Mouse (Mus musculus): ENCODE results near the gene Olfr598. TPM values are rescaled to one million over a fixed set of nuclear protein-coding genes. Genes with fewer than 3 reads are reported as not detected.
"Not testable (repeated sequence)": the region's sequence is repeated elsewhere in the genome, so short reads cannot be mapped to it uniquely, and the experiment has no call there.

The Olfr598 gene
- not detected in 2 replicates for polyA plus RNA-seq (2015; fragmentation: Nextera tagmentation; extraction: Ambion mirVana)

GRCm38 (mm10) chr7:103323268-103323667 lies at the start of gene Olfr598:
Olfr598 (plus strand) TSS chr7:103323568.
- H3K4me2 ChIP-seq (ENCODE audit: low read depth, low read length) = no peak within 1 kb of the TSS
- H3K27me3 ChIP-seq (ENCODE audit: control insufficient read depth, insufficient read depth, low read length) = no peaks in the 10 kb centered on the region
- no peak for ATAC-seq (replicated peaks; ENCODE audit: extremely low read depth, insufficient read depth, low FRiP score)
- H3K4me3 ChIP-seq (ENCODE audit: low read length) = no peak within 1 kb of the TSS
- no peaks in the 10 kb centered on the region for H3K36me3 ChIP-seq (ENCODE audit: control insufficient read depth, insufficient read depth)
- H3K4me1 ChIP-seq (ENCODE audit: control insufficient read depth, insufficient read depth, low read length) = no peaks in the 10 kb centered on the region
- no peak within 1 kb of the TSS for H3K9ac ChIP-seq (ENCODE audit: low read length)
- no peaks in the 10 kb centered on the region for H3K9me3 ChIP-seq (replicated peaks; ENCODE audit: control insufficient read depth, low read length)
- no peak within 1 kb of the TSS for H3K27ac ChIP-seq (ENCODE audit: low read length)

DNA sequence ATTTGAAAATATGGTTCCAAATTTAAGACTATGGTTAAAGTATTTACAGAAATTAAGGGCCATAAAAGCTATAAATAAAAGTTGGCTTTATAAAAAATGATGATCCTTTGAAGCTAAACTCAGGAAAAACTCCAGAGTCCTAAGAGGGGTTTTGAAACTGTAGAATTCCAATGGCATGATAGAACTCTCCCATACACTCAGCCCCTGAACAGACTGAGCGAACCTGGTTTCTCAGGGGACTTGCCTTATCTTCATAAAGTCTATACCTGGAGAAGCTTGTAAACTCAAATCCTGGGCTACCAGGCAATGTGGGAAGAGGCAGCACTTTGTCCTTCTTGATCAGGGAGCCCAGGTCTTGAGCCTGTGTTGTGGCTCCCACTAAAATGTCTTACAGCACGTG lies 18.0 kb upstream of the Olfr598 start, which contains the start of gene Olfr596:
Olfr596 (plus strand) TSS at position 301 of the 400 bp plus-strand sequence.
- not testable (repeated sequence) for H3K36me3 ChIP-seq (ENCODE audit: control insufficient read depth, insufficient read depth); H3K27ac ChIP-seq (ENCODE audit: low read length); H3K9me3 ChIP-seq (replicated peaks; ENCODE audit: control insufficient read depth, low read length); H3K27me3 ChIP-seq (ENCODE audit: control insufficient read depth, insufficient read depth, low read length); H3K4me2 ChIP-seq (ENCODE audit: low read depth, low read length); H3K4me3 ChIP-seq (ENCODE audit: low read length); H3K9ac ChIP-seq (ENCODE audit: low read length); ATAC-seq (replicated peaks; ENCODE audit: extremely low read depth, insufficient read depth, low FRiP score); H3K4me1 ChIP-seq (ENCODE audit: control insufficient read depth, insufficient read depth, low read length)
- 73% methylated on average over 2 of the region's 2 CpGs for WGBS

DNA sequence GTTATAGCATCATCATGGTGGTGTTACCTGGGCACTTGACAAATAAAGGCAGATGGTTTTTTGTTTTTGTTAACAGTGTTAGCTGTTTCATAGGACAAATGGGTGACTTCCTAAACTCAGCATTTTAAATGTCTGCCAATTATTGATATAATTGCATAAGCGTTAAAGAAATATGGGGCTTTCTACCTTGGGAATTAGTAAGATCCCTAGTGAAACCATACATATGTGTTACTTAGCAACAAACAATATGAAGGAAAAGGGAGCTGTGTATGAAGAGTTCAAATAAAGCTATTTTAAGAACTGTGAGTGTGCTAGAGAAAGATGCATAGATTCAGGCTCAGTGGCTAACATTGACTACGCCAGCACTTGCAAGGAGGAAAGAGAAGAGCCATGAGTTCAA lies 7.4 kb upstream of the Olfr598 start, which contains the start of gene Olfr597:
Olfr597 (plus strand) TSS at position 301 of the 400 bp plus-strand sequence.
- not testable (repeated sequence) for H3K27ac ChIP-seq (ENCODE audit: low read length); H3K9me3 ChIP-seq (replicated peaks; ENCODE audit: control insufficient read depth, low read length); ATAC-seq (replicated peaks; ENCODE audit: extremely low read depth, insufficient read depth, low FRiP score); H3K36me3 ChIP-seq (ENCODE audit: control insufficient read depth, insufficient read depth); H3K9ac ChIP-seq (ENCODE audit: low read length); H3K27me3 ChIP-seq (ENCODE audit: control insufficient read depth, insufficient read depth, low read length); H3K4me2 ChIP-seq (ENCODE audit: low read depth, low read length); H3K4me3 ChIP-seq (ENCODE audit: low read length); H3K4me1 ChIP-seq (ENCODE audit: control insufficient read depth, insufficient read depth, low read length)
- 81% methylated on average over 2 of the region's 2 CpGs for WGBS

- H3K4me3 ChIP-seq (ENCODE audit: low read length) = no peak within 1 kb of the TSS
- H3K4me2 ChIP-seq (ENCODE audit: low read depth, low read length) = no peak within 1 kb of the TSS
- H3K27me3 ChIP-seq (ENCODE audit: control insufficient read depth, insufficient read depth, low read length) = no peaks in the 10 kb centered on the region
- H3K9me3 ChIP-seq (replicated peaks; ENCODE audit: control insufficient read depth, low read length) = no peaks in the 10 kb centered on the region
- H3K4me1 ChIP-seq (ENCODE audit: control insufficient read depth, insufficient read depth, low read length) = no peaks in the 10 kb centered on the region
- no peak for ATAC-seq (replicated peaks; ENCODE audit: extremely low read depth, insufficient read depth, low FRiP score)
- no peak within 1 kb of the TSS for H3K9ac ChIP-seq (ENCODE audit: low read length)
- H3K27ac ChIP-seq (ENCODE audit: low read length) = no peak within 1 kb of the TSS
- H3K36me3 ChIP-seq (ENCODE audit: control insufficient read depth, insufficient read depth) = no peaks in the 10 kb centered on the region
- 90% methylated on average over 1 of the region's 1 CpGs for WGBS
These were observed 12.2 kb downstream of the Olfr598 start, which contains the start of gene Olfr599 for GRCm38 (mm10) chr7:103335617-103336016. Olfr599 (plus strand) TSS chr7:103335917.

DNA sequence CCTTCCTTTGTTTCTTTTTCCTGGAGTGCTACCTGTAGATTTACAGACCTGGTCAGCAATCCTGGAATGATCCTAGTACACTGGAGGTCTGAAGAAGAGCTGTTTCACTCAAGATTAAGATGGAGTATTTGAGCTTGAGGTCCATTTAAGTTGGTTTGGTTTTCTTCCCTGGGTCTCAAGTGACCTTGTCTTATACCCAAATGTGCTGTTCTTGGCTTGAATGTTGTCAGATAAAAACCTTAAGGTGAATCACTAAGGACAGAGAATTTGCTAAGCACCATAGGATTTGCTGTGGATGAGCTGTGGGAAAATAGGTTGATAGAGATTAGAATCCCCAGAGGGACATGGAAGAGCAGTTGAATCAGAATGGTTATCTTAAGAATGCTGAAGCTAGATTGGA lies 26.2 kb downstream of the Olfr598 start, which contains the start of gene Olfr600:
Olfr600 (minus strand) TSS at position 101 of the 400 bp plus-strand sequence.
- Histone ChIP-seq H3K4me1 (ENCODE audit: control insufficient read depth, insufficient read depth, low read length) (no peaks in the 10 kb centered on the region), H3K9me3 (replicated peaks; ENCODE audit: control insufficient read depth, low read length) (no peaks in the 10 kb centered on the region), H3K36me3 (ENCODE audit: control insufficient read depth, insufficient read depth) (no peaks in the 10 kb centered on the region), H3K27me3 (ENCODE audit: control insufficient read depth, insufficient read depth, low read length) (no peaks in the 10 kb centered on the region), H3K4me3 (ENCODE audit: low read length) (no peak within 1 kb of the TSS), H3K9ac (ENCODE audit: low read length) (no peak within 1 kb of the TSS), H3K4me2 (ENCODE audit: low read depth, low read length) (no peak within 1 kb of the TSS), H3K27ac (ENCODE audit: low read length) (no peak within 1 kb of the TSS)
- ATAC-seq (replicated peaks; ENCODE audit: extremely low read depth, insufficient read depth, low FRiP score) = no peak

GRCm38 (mm10) chr7:103362555-103362954 lies 39.2 kb downstream of the Olfr598 start, which contains the start of gene Olfr601:
Olfr601 (minus strand) TSS chr7:103362655.
- Histone ChIP-seq H3K4me2 (ENCODE audit: low read depth, low read length) (no peak within 1 kb of the TSS), H3K4me1 (ENCODE audit: control insufficient read depth, insufficient read depth, low read length) (no peaks in the 10 kb centered on the region), H3K36me3 (ENCODE audit: control insufficient read depth, insufficient read depth) (no peaks in the 10 kb centered on the region), H3K9me3 (replicated peaks; ENCODE audit: control insufficient read depth, low read length) (no peaks in the 10 kb centered on the region), H3K27ac (ENCODE audit: low read length) (no peak within 1 kb of the TSS), H3K4me3 (ENCODE audit: low read length) (no peak within 1 kb of the TSS), H3K27me3 (ENCODE audit: control insufficient read depth, insufficient read depth, low read length) (no peaks in the 10 kb centered on the region), H3K9ac (ENCODE audit: low read length) (no peak within 1 kb of the TSS)
- no peak for ATAC-seq (replicated peaks; ENCODE audit: extremely low read depth, insufficient read depth, low FRiP score)
- 91% methylated on average over 1 of the region's 1 CpGs for WGBS

Other genes with a start within 250 kb of the Olfr598 start
- gene Olfr584, start 241.7 kb upstream of the Olfr598 start, polyA plus RNA-seq (2015; fragmentation: Nextera tagmentation; extraction: Ambion mirVana) = not detected in 2 replicates
- not detected in 2 replicates for gene Olfr585, start 225.8 kb upstream of the Olfr598 start, polyA plus RNA-seq (2015; fragmentation: Nextera tagmentation; extraction: Ambion mirVana)
- not detected in 2 replicates for gene Olfr586, start 197.9 kb upstream of the Olfr598 start, polyA plus RNA-seq (2015; fragmentation: Nextera tagmentation; extraction: Ambion mirVana)
- gene Olfr588-ps1, start 182.7 kb upstream of the Olfr598 start, polyA plus RNA-seq (2015; fragmentation: Nextera tagmentation; extraction: Ambion mirVana) = not detected in 2 replicates
- gene Olfr589, start 167.2 kb upstream of the Olfr598 start, polyA plus RNA-seq (2015; fragmentation: Nextera tagmentation; extraction: Ambion mirVana) = not detected in 2 replicates
- gene Olfr591, start 145.2 kb upstream of the Olfr598 start, polyA plus RNA-seq (2015; fragmentation: Nextera tagmentation; extraction: Ambion mirVana) = not detected in 2 replicates
- not detected in 2 replicates for gene Olfr592, start 138.8 kb upstream of the Olfr598 start, polyA plus RNA-seq (2015; fragmentation: Nextera tagmentation; extraction: Ambion mirVana)
- gene Olfr593, start 111.7 kb upstream of the Olfr598 start, polyA plus RNA-seq (2015; fragmentation: Nextera tagmentation; extraction: Ambion mirVana) = not detected in 2 replicates
- not detected in 2 replicates for gene Olfr594, start 106.6 kb upstream of the Olfr598 start, polyA plus RNA-seq (2015; fragmentation: Nextera tagmentation; extraction: Ambion mirVana)
- gene Usp17ld, start 71.1 kb upstream of the Olfr598 start, polyA plus RNA-seq (2015; fragmentation: Nextera tagmentation; extraction: Ambion mirVana) = not detected in 2 replicates
- not detected in 2 replicates for gene Olfr596, start 17.9 kb upstream of the Olfr598 start, polyA plus RNA-seq (2015; fragmentation: Nextera tagmentation; extraction: Ambion mirVana)
- gene Olfr597, start 7.3 kb upstream of the Olfr598 start, polyA plus RNA-seq (2015; fragmentation: Nextera tagmentation; extraction: Ambion mirVana) = not detected in 2 replicates
- gene Olfr599, start 12.3 kb downstream of the Olfr598 start, polyA plus RNA-seq (2015; fragmentation: Nextera tagmentation; extraction: Ambion mirVana) = not detected in 2 replicates
- gene Olfr600, start 26.1 kb downstream of the Olfr598 start, polyA plus RNA-seq (2015; fragmentation: Nextera tagmentation; extraction: Ambion mirVana) = not detected in 2 replicates
- not detected in 2 replicates for gene Olfr601, start 39.1 kb downstream of the Olfr598 start, polyA plus RNA-seq (2015; fragmentation: Nextera tagmentation; extraction: Ambion mirVana)
- gene Olfr603, start 62.6 kb downstream of the Olfr598 start, polyA plus RNA-seq (2015; fragmentation: Nextera tagmentation; extraction: Ambion mirVana) = not detected in 2 replicates
- not detected in 2 replicates for gene Usp17lc, start 91.5 kb downstream of the Olfr598 start, polyA plus RNA-seq (2015; fragmentation: Nextera tagmentation; extraction: Ambion mirVana)
- not detected in 2 replicates for gene Olfr605, start 121.9 kb downstream of the Olfr598 start, polyA plus RNA-seq (2015; fragmentation: Nextera tagmentation; extraction: Ambion mirVana)
- gene Olfr606, start 125.5 kb downstream of the Olfr598 start, polyA plus RNA-seq (2015; fragmentation: Nextera tagmentation; extraction: Ambion mirVana) = not detected in 2 replicates
- gene Olfr607, start 140.6 kb downstream of the Olfr598 start, polyA plus RNA-seq (2015; fragmentation: Nextera tagmentation; extraction: Ambion mirVana) = 0.32 and 0.55 TPM in 2 replicates
- gene Olfr608, start 146.3 kb downstream of the Olfr598 start, polyA plus RNA-seq (2015; fragmentation: Nextera tagmentation; extraction: Ambion mirVana) = 0.91 and 1.2 TPM in 2 replicates
- not detected in 2 replicates for gene Olfr609, start 174.5 kb downstream of the Olfr598 start, polyA plus RNA-seq (2015; fragmentation: Nextera tagmentation; extraction: Ambion mirVana)
- gene Olfr610, start 188.6 kb downstream of the Olfr598 start, polyA plus RNA-seq (2015; fragmentation: Nextera tagmentation; extraction: Ambion mirVana) = not detected in 2 replicates
- gene Olfr611, start 197.3 kb downstream of the Olfr598 start, polyA plus RNA-seq (2015; fragmentation: Nextera tagmentation; extraction: Ambion mirVana) = not detected in 2 replicates
- gene Olfr612, start 219.1 kb downstream of the Olfr598 start, polyA plus RNA-seq (2015; fragmentation: Nextera tagmentation; extraction: Ambion mirVana) = not detected in 2 replicates
- not detected in 2 replicates for gene Olfr613, start 224.5 kb downstream of the Olfr598 start, polyA plus RNA-seq (2015; fragmentation: Nextera tagmentation; extraction: Ambion mirVana)
- not detected in 2 replicates for gene Olfr615, start 232.5 kb downstream of the Olfr598 start, polyA plus RNA-seq (2015; fragmentation: Nextera tagmentation; extraction: Ambion mirVana)
- gene Olfr616, start 245.6 kb downstream of the Olfr598 start, polyA plus RNA-seq (2015; fragmentation: Nextera tagmentation; extraction: Ambion mirVana) = not detected in 2 replicates
- gene Olfr617, start 249.5 kb downstream of the Olfr598 start, polyA plus RNA-seq (2015; fragmentation: Nextera tagmentation; extraction: Ambion mirVana) = not detected in 2 replicates

Measured in heart, embryonic 16.5 days (tissue).